ENCODE assay signal across 8 mouse cellular contexts in the genomic region with DNA sequence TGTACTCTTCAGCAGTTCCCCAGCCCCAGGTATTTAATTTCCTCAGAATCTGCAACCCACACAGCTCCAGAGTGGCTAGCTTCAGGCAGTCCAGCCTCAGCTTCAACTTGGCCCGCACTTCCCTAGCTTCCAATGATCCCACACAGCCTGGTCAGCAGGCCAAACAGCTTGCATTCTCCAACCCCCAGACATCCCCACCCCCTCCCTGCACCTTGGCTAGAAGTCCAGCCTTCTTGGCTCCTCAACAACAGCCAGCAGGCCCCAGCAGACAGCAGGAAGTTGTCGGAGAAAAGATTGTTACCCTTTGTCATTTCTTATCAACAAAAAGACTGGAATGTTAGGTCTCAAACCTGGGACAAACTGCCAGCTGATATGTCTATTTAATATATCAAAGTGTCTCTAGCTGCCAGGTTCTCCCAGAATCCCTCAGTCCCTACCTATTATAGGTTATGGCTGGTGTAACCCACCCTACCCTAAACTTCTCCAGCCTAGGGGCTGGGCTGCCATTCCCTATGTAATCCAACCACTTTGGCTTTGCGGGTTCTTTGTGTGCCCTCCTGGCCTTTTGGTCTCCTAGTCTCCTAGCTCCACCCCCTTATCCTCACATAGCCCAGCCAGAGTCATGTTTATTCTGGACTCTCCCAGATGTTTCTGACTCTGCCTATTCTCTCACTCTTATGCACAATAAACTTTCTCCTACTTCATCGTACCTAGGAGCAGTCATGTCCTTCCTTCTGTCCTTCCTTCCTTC. TPM values are rescaled to one million over a fixed set of nuclear protein-coding genes. Genes with fewer than 3 reads are reported as not detected.
DNase-seq lines count a peak whose midpoint lies in the region; ATAC-seq lines count a peak whose summit lies in the region.

No protein-coding gene starts in this region.

- no peak for DNase-seq in liver
- peak; percentile 55 for DNase-seq in heart, adult 8-10 months (ENCODE audit: low spot score)
- peak; percentile 55 for DNase-seq in kidney, adult 9 months
- DNase-seq in skeletal muscle tissue, adult 2 months (ENCODE audit: low read depth, low spot score), result peak; percentile 51
- DNase-seq in layer of hippocampus, adult 8-10 months (ENCODE audit: low spot score in 2 of 2), result no peak
- DNase-seq in frontal cortex, postnatal 25 days (ENCODE audit: low spot score in 2 of 2), result no peak
- no peak for DNase-seq in right cerebral cortex, adult 18-20 months

- H3K4me3 ChIP-seq in liver, embryonic 16.5 days (ENCODE audit: low read depth, low read length), result no peak overlapping the region

- H3K27me3 ChIP-seq in liver, embryonic 16.5 days (ENCODE audit: control insufficient read depth, insufficient read depth, low read depth, low read length), result no peaks in the 10 kb centered on the region

- peak; percentile 24; the same call in 1 of the 2 replicates for ATAC-seq in liver, embryonic 16.5 days (ENCODE audit: low read depth)

- no peak overlapping the region for H3K9ac ChIP-seq in liver, embryonic 16.5 days (ENCODE audit: low read depth, low read length)

- no peak overlapping the region for H3K27ac ChIP-seq in liver, embryonic 16.5 days (ENCODE audit: low read length)

- no peaks in the 10 kb centered on the region for H3K4me1 ChIP-seq in liver, embryonic 16.5 days (ENCODE audit: control insufficient read depth, low read depth, low read length)

- H3K4me2 ChIP-seq in liver, embryonic 16.5 days (ENCODE audit: low read depth, low read length), result no peak overlapping the region

- H3K9me3 ChIP-seq in liver, embryonic 16.5 days (replicated peaks; ENCODE audit: control insufficient read depth, low read length), result no peaks in the 10 kb centered on the region

- H3K36me3 ChIP-seq in liver, embryonic 16.5 days (ENCODE audit: control insufficient read depth, insufficient read depth), result no peaks in the 10 kb centered on the region

- WGBS in liver, embryonic 16.5 days (ENCODE audit: insufficient replicate concordance), result 23% methylated on average over 4 of the region's 4 CpGs

RNA-seq across cellular contexts. Expression of a gene that starts 43.1 kb away (rescaled TPM):
- polyA plus RNA-seq in liver, embryonic 16.5 days (2015; fragmentation: Nextera tagmentation; extraction: Ambion mirVana), result 1.0 and 1.1 TPM in 2 replicates
- total RNA-seq in heart, adult 8-10 months (2022), result 1 to 10 TPM in 2 of 4 experiments, under 1 TPM in 2; 0.27 to 2.3 (median 1.1) TPM
- total RNA-seq in layer of hippocampus, adult 8-10 months (2022), result 1 to 10 TPM in 2 of 4 experiments, not detected in 2; 7.5 to 8.6 TPM

RNA-seq across cellular contexts. Expression of a gene that starts 49.6 kb away (rescaled TPM):
- polyA plus RNA-seq in liver, embryonic 16.5 days (2015; fragmentation: Nextera tagmentation; extraction: Ambion mirVana), result 0.81 and 2.5 TPM in 2 replicates
- total RNA-seq in heart, adult 8-10 months (2022), result under 1 TPM; 0.12 to 0.87 (median 0.78) TPM
- 1 to 10 TPM; 4.1 to 6.6 (median 5.3) TPM for total RNA-seq in layer of hippocampus, adult 8-10 months (2022)

RNA-seq across cellular contexts. Expression of a gene that starts 55.7 kb away (rescaled TPM):
- 1.7 and 1.8 TPM in 2 replicates for polyA plus RNA-seq in liver, embryonic 16.5 days (2015; fragmentation: Nextera tagmentation; extraction: Ambion mirVana)
- total RNA-seq in heart, adult 8-10 months (2022), result 1 to 10 TPM; 3.1 to 4.2 (median 3.6) TPM
- 1 to 10 TPM; 8.3 to 9.0 (median 8.7) TPM for total RNA-seq in layer of hippocampus, adult 8-10 months (2022)

Comparison
In these comparisons a context has a peak if more than half of its experiments do, and no peak if none do; other contexts are left out.
1. DNase-seq: peak in heart, adult 8-10 months (single experiment), kidney, adult 9 months (single experiment) and skeletal muscle tissue, adult 2 months (single experiment); none in liver (single experiment), layer of hippocampus, adult 8-10 months (0 of 2), frontal cortex, postnatal 25 days (0 of 2) and right cerebral cortex, adult 18-20 months (single experiment).